Mouse (Mus musculus) forebrain, embryonic 16.5 days (tissue): Measurements from ENCODE around the gene Gm17416. TPM values are rescaled to one million over a fixed set of nuclear protein-coding genes. Genes with fewer than 3 reads are reported as not detected.

Source experiments
- ATAC-seq: fragments of 200-750 bp; cut with Nextera tagmentation; 2 replicates; pipeline ENCODE4 v1.8.0; 2017; ENCODE audit warnings: mild to moderate bottlenecking, moderate library complexity
- H3K27ac ChIP-seq: fragments of 300-500 bp; sonication (generic); 2 replicates; pipeline ENCODE4 v1.5.1; 2014; ENCODE audit warnings: low read length, control low read depth
- H3K27me3 ChIP-seq: fragments of 300-500 bp; sonication (generic); replicated peaks from 2 replicates; pipeline ENCODE4 v1.6.1; 2014; ENCODE audit warnings: low read length; ENCODE audit not compliant: control insufficient read depth, insufficient read depth
- H3K36me3 ChIP-seq: fragments of 300-500 bp; sonication (generic); 2 replicates; pipeline ENCODE4 v1.6.1; 2014; ENCODE audit not compliant: control insufficient read depth, insufficient read depth
- H3K4me1 ChIP-seq: fragments of 300-500 bp; sonication (generic); replicated peaks from 2 replicates; pipeline ENCODE4 v1.6.1; 2014; ENCODE audit warnings: low read length; ENCODE audit not compliant: control insufficient read depth, insufficient read depth
- H3K4me2 ChIP-seq: fragments of 300-500 bp; sonication (generic); 2 replicates; pipeline ENCODE4 v1.6.1; 2014; ENCODE audit warnings: mild to moderate bottlenecking, low read length, control low read depth
- H3K4me3 ChIP-seq: fragments of 300-500 bp; sonication (generic); replicated peaks from 2 replicates; pipeline ENCODE4 v1.5.1; 2014; ENCODE audit warnings: mild to moderate bottlenecking, low read length, control low read depth
- H3K9ac ChIP-seq: fragments of 300-500 bp; sonication (generic); replicated peaks from 2 replicates; pipeline ENCODE4 v1.6.1; 2014; ENCODE audit warnings: low read depth, low read length, control low read depth
- H3K9me3 ChIP-seq: fragments of 300-500 bp; sonication (generic); 2 replicates; pipeline ENCODE4 v1.6.1; 2016; ENCODE audit warnings: low read length; ENCODE audit not compliant: control insufficient read depth
- WGBS: fragments of 180-500 bp; shearing (Covaris S2); extraction: QIAGEN DNeasy Blood & Tissue Kit; methylation state at CpG from one replicate; pipeline ENCODE4 v1.1.7; 2014; 5-methylcytosine and 5-hydroxymethylcytosine counted together
- polyA plus RNA-seq: library from polyadenylated mRNA; unstranded; fragments of >200 nt; fragmentation: Nextera tagmentation; extraction: Ambion mirVana; gene quantifications from 2 replicates; pipeline ENCODE4 v1.2.1, GENCODE M21; 2015

Gm17416 gene
- polyA plus RNA-seq, 1 experiment from 2014 or later: not detected

DNA sequence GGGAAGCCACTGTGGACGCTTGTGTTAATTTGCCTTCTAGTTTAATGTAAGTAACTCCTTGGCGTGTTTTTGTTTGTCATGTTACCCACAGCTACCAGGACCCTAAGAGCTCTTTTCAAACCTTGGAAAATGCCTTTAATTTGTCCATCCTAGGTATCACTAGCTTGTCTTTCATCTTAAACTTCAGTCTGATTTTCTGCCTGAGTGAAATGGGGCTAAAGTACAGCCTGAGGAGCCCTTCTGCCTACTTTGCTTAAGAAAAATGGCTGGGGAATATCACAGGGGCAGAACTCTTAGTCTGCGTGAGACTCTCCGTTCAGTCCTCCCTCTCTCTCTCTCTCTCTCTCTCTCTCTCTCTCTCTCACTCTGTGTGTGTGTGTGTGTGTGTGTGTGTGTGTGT lies 743 bp downstream of the Gm17416 start:
- Histone ChIP-seq H3K4me1 (no peaks in the 10 kb centered on the region), H3K36me3 (no peaks in the 10 kb centered on the region), H3K9me3 (no peaks in the 10 kb centered on the region), H3K4me2 (no peak overlapping the region), H3K9ac (no peak overlapping the region), H3K27me3 (no peaks in the 10 kb centered on the region), H3K4me3 (no peak overlapping the region), H3K27ac (no peak overlapping the region)
- 77% methylated on average over 4 of the region's 4 CpGs for WGBS
- no peak for ATAC-seq

DNA sequence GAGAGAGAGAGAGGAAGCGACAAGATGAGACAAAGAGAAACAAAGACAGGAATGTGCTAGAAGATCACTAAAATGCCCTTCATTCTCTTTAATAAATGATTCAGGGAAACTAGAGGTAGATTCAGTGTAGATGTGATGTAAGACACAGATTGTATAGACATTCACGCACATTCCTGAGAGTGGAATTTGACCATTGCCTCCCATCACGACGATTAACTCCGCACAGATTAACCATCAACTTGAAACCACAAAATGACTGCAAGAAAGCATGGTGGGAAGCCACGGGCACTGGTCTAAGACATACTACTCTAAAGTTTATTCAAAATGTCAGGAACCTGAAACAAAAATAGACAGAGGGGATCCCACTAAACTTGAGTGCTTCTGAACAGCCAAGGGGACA lies 1.2 kb downstream of the Gm17416 start:
- Histone ChIP-seq H3K36me3 (no peaks in the 10 kb centered on the region), H3K9me3 (no peaks in the 10 kb centered on the region), H3K27me3 (no peaks in the 10 kb centered on the region), H3K4me3 (no peak overlapping the region), H3K27ac (no peak overlapping the region), H3K9ac (no peak overlapping the region), H3K4me1 (no peaks in the 10 kb centered on the region), H3K4me2 (no peak overlapping the region)
- 82% methylated on average over 6 of the region's 6 CpGs for WGBS
- ATAC-seq: no peak

DNA sequence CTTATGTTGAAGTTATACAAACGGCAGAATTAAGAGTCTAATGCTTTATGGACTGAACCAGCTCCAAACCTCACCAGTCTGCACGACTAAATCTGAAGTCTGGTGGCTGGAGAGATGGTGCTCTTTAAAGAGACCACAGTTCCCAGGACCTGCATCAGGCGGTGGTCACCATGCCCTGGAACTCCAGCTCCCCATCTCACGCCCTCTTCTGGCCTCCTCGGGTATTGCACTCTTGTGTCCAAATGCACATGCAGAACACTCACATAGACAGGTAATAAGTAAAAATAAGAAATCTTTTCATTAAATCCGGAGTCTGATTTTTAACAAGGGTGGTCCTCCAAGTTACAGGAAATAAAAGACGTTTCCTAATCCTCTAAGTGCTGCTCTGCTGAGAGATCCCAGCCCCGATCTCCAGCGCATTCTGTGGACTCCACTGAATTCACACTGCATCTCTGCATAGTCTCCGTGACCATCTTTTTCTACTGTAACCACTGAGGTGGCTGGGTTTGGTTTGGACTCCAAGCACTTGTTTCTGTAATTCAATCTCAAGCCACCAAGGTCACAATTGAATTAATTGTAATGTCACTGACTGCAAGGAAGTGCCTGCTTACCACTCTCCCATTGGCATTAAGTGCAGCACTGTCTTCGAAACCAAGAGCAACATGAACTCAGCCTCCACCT lies 3.1 kb downstream of the Gm17416 start, which contains the start of gene Defb21:
Gene Defb21, plus strand, starts transcription at position 631 of the 681 bp plus-strand sequence.
- Histone ChIP-seq H3K27me3 (no peaks in the 10 kb centered on the region), H3K9ac (no peak within 1 kb of the TSS), H3K4me2 (no peak within 1 kb of the TSS), H3K27ac (no peak within 1 kb of the TSS), H3K36me3 (no peaks in the 10 kb centered on the region), H3K4me1 (no peaks in the 10 kb centered on the region), H3K9me3 (no peaks in the 10 kb centered on the region), H3K4me3 (no peak within 1 kb of the TSS)
- 64% methylated on average over 11 of the region's 11 CpGs for WGBS
- no peak for ATAC-seq

DNA sequence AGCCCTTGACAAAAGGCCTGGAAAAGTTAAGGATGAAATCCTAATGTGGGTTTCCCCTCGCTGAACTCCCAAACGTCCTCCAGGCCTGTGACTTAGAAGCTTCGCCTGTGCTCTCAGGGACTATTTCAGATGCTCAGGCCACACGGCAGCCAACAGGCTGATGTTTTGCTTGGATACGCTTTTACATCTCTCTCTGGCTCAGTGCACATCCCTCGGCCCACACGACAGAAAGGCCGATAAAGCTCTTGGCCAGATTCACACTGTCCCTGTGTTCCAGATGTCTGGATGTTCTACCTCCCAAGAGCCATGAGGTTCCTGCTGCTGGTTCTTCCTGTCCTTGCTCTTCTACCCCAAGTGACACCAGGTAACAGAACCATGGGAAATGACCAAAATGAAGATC lies 4.3 kb downstream of the Gm17416 start:
- WGBS: 88% methylated on average over 8 of the region's 8 CpGs
- no peaks in the 10 kb centered on the region for H3K27me3 ChIP-seq
- no peak for ATAC-seq
- no peaks in the 10 kb centered on the region for H3K9me3 ChIP-seq
- no peaks in the 10 kb centered on the region for H3K36me3 ChIP-seq
- H3K4me3 ChIP-seq: no peak overlapping the region
- no peak overlapping the region for H3K27ac ChIP-seq
- no peak overlapping the region for H3K9ac ChIP-seq
- no peak overlapping the region for H3K4me2 ChIP-seq
- H3K4me1 ChIP-seq: no peaks in the 10 kb centered on the region

DNA sequence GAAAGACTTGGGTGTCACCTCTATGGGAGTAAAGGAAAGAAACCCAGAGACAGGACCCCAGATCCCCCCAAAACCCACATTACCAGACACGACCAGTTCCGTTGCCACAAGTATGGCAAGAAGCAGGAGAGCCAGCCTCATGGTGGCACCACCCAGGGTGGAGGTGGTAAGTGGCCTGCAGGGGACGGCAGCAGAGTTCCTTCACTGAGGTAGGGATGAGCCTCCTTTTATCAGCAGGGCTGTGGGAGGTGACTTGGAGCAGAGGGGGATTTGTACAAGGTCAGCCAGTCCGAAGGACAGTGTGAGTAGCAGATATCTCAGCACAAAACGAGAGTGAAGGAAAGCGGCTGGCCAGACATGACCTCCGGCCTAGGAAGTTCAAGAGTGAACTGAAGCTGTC lies 11.0 kb downstream of the Gm17416 start, which contains the start of gene Defb19:
Gene Defb19, minus strand, starts transcription at position 206 of the 400 bp plus-strand sequence.
- Histone ChIP-seq H3K27ac (no peak within 1 kb of the TSS), H3K4me2 (no peak within 1 kb of the TSS), H3K27me3 (no peaks in the 10 kb centered on the region), H3K9me3 (no peaks in the 10 kb centered on the region), H3K4me3 (no peak within 1 kb of the TSS), H3K36me3 (no peaks in the 10 kb centered on the region), H3K4me1 (no peaks in the 10 kb centered on the region), H3K9ac (no peak within 1 kb of the TSS)
- ATAC-seq: no peak
- WGBS: 79% methylated on average over 7 of the region's 7 CpGs

DNA sequence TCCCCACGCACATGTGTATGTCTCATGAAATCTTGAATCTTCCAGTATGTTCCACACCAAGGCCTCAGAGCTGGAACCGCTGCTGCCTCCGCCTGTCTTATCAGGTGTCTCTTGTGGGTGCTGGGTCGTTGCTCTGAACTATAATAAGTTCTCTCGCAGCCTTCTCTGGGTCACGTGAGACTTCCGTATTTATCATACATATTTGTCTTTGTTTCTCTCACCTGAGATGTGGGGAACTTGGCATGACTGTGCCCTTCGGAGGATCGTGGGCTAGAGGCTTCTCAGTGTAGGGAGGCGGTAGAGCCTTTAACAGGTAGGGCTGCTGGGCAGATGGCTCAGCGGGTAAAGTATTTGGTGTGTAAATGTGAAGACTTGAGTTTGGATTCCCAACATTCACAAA lies 11.5 kb downstream of the Gm17416 start:
- H3K4me2 ChIP-seq: no peak overlapping the region
- no peak overlapping the region for H3K4me3 ChIP-seq
- 91% methylated on average over 11 of the region's 11 CpGs for WGBS
- H3K36me3 ChIP-seq: no peaks in the 10 kb centered on the region
- no peaks in the 10 kb centered on the region for H3K4me1 ChIP-seq
- no peak for ATAC-seq
- H3K27ac ChIP-seq: no peak overlapping the region
- no peak overlapping the region for H3K9ac ChIP-seq
- H3K9me3 ChIP-seq: no peaks in the 10 kb centered on the region
- H3K27me3 ChIP-seq: no peaks in the 10 kb centered on the region

DNA sequence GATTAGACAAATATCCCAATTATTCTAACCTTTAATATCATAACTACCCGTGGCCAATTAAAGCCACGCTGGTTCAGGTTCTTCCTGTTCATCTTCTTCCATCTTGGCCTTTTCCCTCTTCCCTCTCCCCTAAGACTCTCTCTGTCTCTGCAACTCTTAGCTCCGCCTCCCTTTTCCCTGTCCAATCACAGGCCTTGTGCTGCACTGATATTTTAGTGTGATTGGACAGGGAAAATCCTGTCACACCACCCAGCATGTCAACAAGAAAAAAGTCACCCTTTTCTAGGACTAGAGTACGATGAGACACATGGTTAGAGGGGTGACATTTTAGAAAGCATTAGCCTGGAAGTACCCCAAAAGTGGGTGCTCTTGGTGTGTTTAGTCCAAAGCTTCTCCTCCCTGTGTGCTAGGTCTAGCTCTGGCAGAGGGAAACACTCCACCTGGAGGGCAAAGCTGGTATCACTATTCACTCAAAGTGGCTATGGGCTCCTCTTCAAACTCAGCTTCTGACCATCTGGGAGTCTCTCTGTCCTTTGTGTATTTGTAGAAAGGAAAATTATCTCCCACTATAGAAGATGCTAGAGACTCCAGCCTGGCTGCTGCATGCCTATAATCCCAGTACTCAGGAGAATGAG lies 17.9 kb downstream of the Gm17416 start:
- Histone ChIP-seq H3K9ac (no peak overlapping the region), H3K36me3 (no peaks in the 10 kb centered on the region), H3K27ac (no peak overlapping the region), H3K4me3 (no peak overlapping the region), H3K9me3 (no peaks in the 10 kb centered on the region), H3K4me1 (no peaks in the 10 kb centered on the region), H3K27me3 (no peaks in the 10 kb centered on the region), H3K4me2 (no peak overlapping the region)
- WGBS: 81% methylated on average over 4 of the region's 4 CpGs
- ATAC-seq: no peak

DNA sequence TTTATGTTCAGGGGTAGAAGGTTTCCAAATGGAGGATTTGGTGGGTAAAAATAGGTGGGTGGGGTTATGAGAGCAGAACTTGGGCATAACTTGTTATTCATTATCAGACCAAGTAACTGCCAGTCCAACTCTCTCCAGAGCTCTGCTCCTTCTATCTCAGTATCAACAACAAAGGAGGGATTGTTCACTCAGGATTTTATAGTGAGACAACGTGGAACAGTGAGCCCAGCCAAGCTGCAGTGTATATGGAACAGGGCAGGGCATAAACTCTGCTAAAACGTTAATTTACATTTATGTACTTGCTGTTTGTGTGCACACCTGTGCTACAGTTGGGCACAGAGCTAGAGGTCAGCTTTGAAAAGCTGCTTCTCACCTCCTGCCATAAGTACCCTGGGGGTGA lies 19.3 kb downstream of the Gm17416 start:
- Histone ChIP-seq H3K4me2 (no peak overlapping the region), H3K36me3 (no peaks in the 10 kb centered on the region), H3K4me3 (no peak overlapping the region), H3K27me3 (no peaks in the 10 kb centered on the region), H3K9me3 (no peaks in the 10 kb centered on the region), H3K27ac (no peak overlapping the region), H3K4me1 (no peaks in the 10 kb centered on the region), H3K9ac (no peak overlapping the region)
- WGBS: 28% methylated on average over 2 of the region's 2 CpGs
- ATAC-seq: no peak

DNA sequence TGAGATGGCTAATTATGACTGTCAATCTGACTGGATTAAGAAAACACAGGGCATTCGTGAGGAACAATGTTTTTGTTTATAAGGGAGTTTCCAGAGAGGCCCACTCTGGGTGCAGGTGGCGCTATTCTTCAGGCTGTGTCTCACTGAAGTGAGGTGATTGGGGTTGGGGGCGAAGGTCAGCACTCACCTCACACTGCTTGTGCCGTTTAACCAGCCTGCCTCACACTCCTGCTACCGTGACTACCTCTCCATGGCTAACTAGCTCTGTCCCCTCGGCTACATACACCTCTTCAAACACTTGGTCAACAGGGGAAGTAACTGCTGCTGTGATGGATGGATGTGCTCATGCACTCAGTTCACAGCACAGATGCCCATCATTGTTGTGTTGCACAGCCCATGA lies 19.9 kb downstream of the Gm17416 start:
- no peaks in the 10 kb centered on the region for H3K27me3 ChIP-seq
- H3K4me3 ChIP-seq: no peak overlapping the region
- H3K27ac ChIP-seq: no peak overlapping the region
- ATAC-seq: no peak
- WGBS: 27% methylated on average over 6 of the region's 6 CpGs
- no peaks in the 10 kb centered on the region for H3K9me3 ChIP-seq
- H3K4me1 ChIP-seq: no peaks in the 10 kb centered on the region
- H3K36me3 ChIP-seq: no peaks in the 10 kb centered on the region
- H3K9ac ChIP-seq: no peak overlapping the region
- H3K4me2 ChIP-seq: no peak overlapping the region
